Mouse (Mus musculus) intestine, embryonic 16.5 days (tissue): ENCODE data around the gene Srek1ip1. TPM values are rescaled to one million over a fixed set of nuclear protein-coding genes. Genes with fewer than 3 reads are reported as not detected.
A peak's percentile ranks its signal among the peaks of the same experiment; 100 is the strongest.

Source experiments
- ATAC-seq: fragments of 200-750 bp; cut with Nextera tagmentation; 2 replicates; pipeline ENCODE4 v1.8.0; 2017; ENCODE audit warnings: moderate TSS enrichment, moderate library complexity
- H3K27ac ChIP-seq: fragments of 300-500 bp; sonication (generic); 2 replicates; pipeline ENCODE4 v1.5.1; 2014; ENCODE audit warnings: mild to moderate bottlenecking, low read length
- H3K27me3 ChIP-seq: fragments of 300-500 bp; sonication (generic); replicated peaks from 2 replicates; pipeline ENCODE4 v1.6.1; 2014; ENCODE audit warnings: low read length, control low read depth, mixed read lengths; ENCODE audit not compliant: control insufficient read depth, insufficient read depth
- H3K36me3 ChIP-seq: fragments of 300-500 bp; sonication (generic); 2 replicates; pipeline ENCODE4 v1.6.1; 2014; ENCODE audit warnings: low read length, control low read depth; ENCODE audit not compliant: control insufficient read depth, insufficient read depth
- H3K4me1 ChIP-seq: fragments of 300-500 bp; sonication (generic); 2 replicates; pipeline ENCODE4 v1.6.1; 2014; ENCODE audit warnings: low read length, control low read depth, mixed read lengths; ENCODE audit not compliant: control insufficient read depth, insufficient read depth
- H3K4me2 ChIP-seq: fragments of 300-500 bp; sonication (generic); 2 replicates; pipeline ENCODE4 v1.6.1; 2014; ENCODE audit warnings: low read depth, low read length, control low read depth
- H3K4me3 ChIP-seq: fragments of 300-500 bp; sonication (generic); 2 replicates; pipeline ENCODE4 v1.5.1; 2014; ENCODE audit warnings: mild to moderate bottlenecking, low read length
- H3K9ac ChIP-seq: fragments of 300-500 bp; sonication (generic); 2 replicates; pipeline ENCODE4 v1.6.1; 2014; ENCODE audit warnings: low read depth, low read length
- H3K9me3 ChIP-seq: fragments of 300-500 bp; sonication (generic); 2 replicates; pipeline ENCODE4 v1.6.1; 2016; ENCODE audit warnings: low read length, control low read depth; ENCODE audit not compliant: control insufficient read depth
- WGBS: fragments of 180-500 bp; shearing (Covaris S2); extraction: QIAGEN DNeasy Blood & Tissue Kit; methylation state at CpG from one replicate; pipeline ENCODE4 v1.1.7; 2014; 5-methylcytosine and 5-hydroxymethylcytosine counted together
- polyA plus RNA-seq: library from polyadenylated mRNA; unstranded; fragments of >200 nt; fragmentation: Nextera tagmentation; extraction: Ambion mirVana; gene quantifications from 2 replicates; pipeline ENCODE4 v1.2.1, GENCODE M21; 2015

Srek1ip1 gene
- polyA plus RNA-seq = 20.6 and 21.1 TPM in 2 replicates

GRCm38 (mm10) chr13:104792184-104792583, at the start of gene Srek1ip1:
TSS of gene Srek1ip1 (plus strand) at chr13:104792484.
- H3K4me2 ChIP-seq = no peak within 1 kb of the TSS
- ATAC-seq = no peak
- 88% methylated on average over 11 of the region's 11 CpGs for WGBS
- H3K9me3 ChIP-seq = no peaks in the 10 kb centered on the region
- no peak within 1 kb of the TSS for H3K27ac ChIP-seq
- H3K9ac ChIP-seq = no peak within 1 kb of the TSS
- no peaks in the 10 kb centered on the region for H3K27me3 ChIP-seq
- no peak within 1 kb of the TSS for H3K4me3 ChIP-seq
- no peaks in the 10 kb centered on the region for H3K36me3 ChIP-seq
- H3K4me1 ChIP-seq = no peaks in the 10 kb centered on the region

DNA sequence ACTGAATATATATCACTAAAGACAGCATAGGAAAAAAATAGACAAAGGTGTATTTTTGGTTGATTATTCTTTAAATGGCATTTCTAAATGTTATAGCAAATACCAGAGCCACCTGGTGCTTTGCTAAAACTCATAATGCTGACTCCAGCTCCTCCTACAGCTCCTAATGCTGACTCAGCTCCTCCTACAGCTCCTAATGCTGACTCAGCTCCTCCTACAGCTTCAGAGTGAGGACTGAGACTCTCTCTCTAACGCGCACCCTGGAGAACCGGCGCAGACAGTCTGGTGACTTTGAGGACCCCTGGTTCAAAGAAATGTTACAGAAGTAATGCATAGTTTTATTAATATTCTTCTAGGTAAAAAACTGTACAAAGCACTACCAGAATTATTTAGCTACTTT, 49.4 kb upstream of the Srek1ip1 start:
- 91% methylated on average over 4 of the region's 4 CpGs for WGBS
- H3K9ac ChIP-seq = no peak overlapping the region
- no peak overlapping the region for H3K27ac ChIP-seq
- H3K36me3 ChIP-seq = no peaks in the 10 kb centered on the region
- no peaks in the 10 kb centered on the region for H3K4me1 ChIP-seq
- ATAC-seq = no peak
- H3K4me3 ChIP-seq = no peak overlapping the region
- H3K9me3 ChIP-seq = no peaks in the 10 kb centered on the region
- no peak overlapping the region for H3K4me2 ChIP-seq
- H3K27me3 ChIP-seq = no peaks in the 10 kb centered on the region

GRCm38 (mm10) chr13:104747032-104747431, 45.3 kb upstream of the Srek1ip1 start:
- Histone ChIP-seq H3K36me3 (no peaks in the 10 kb centered on the region), H3K27ac (no peak overlapping the region), H3K27me3 (no peaks in the 10 kb centered on the region), H3K4me3 (no peak overlapping the region), H3K4me1 (no peaks in the 10 kb centered on the region), H3K9ac (no peak overlapping the region), H3K9me3 (no peaks in the 10 kb centered on the region), H3K4me2 (no peak overlapping the region)
- no peak for ATAC-seq

GRCm38 (mm10) chr13:104759381-104759780, 32.9 kb upstream of the Srek1ip1 start:
- Histone ChIP-seq H3K27ac (no peak overlapping the region), H3K9me3 (no peaks in the 10 kb centered on the region), H3K36me3 (no peaks in the 10 kb centered on the region), H3K9ac (no peak overlapping the region), H3K4me3 (no peak overlapping the region), H3K4me1 (no peaks in the 10 kb centered on the region), H3K27me3 (no peaks in the 10 kb centered on the region), H3K4me2 (no peak overlapping the region)
- 92% methylated on average over 1 of the region's 1 CpGs for WGBS
- no peak for ATAC-seq

GRCm38 (mm10) chr13:104762401-104762800, 29.9 kb upstream of the Srek1ip1 start:
- WGBS = 85% methylated on average over 4 of the region's 4 CpGs
- H3K27me3 ChIP-seq = no peaks in the 10 kb centered on the region

DNA sequence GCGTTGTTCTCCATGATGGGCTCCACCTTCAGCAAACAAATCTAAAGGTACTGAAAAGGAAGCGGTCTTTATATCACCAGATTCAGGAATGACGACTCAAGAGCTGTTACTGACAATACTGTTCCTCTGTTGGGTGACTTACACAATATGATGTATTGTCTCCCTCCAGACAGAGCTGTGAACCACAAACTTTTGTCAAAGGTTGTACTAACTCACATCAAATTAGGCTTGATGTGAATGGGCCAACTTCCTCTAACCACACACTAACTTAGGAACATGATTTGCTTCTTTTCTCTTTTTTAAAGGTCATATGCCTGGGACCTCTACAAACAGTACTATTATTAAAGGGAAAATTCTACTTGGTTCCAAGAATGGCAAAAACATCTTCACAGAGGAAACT, 29.1 kb upstream of the Srek1ip1 start:
- H3K4me1 ChIP-seq = no peaks in the 10 kb centered on the region
- ATAC-seq = no peak
- H3K9ac ChIP-seq = no peak overlapping the region
- no peaks in the 10 kb centered on the region for H3K27me3 ChIP-seq
- H3K4me2 ChIP-seq = no peak overlapping the region
- no peak overlapping the region for H3K4me3 ChIP-seq
- H3K9me3 ChIP-seq = no peaks in the 10 kb centered on the region
- no peak overlapping the region for H3K27ac ChIP-seq
- no peaks in the 10 kb centered on the region for H3K36me3 ChIP-seq
- WGBS = 55% methylated on average over 3 of the region's 3 CpGs

More at GRCm38 (mm10) chr13:104762401-104762800, 29.9 kb upstream of the Srek1ip1 start:
- H3K9me3 ChIP-seq = no peaks in the 10 kb centered on the region
- no peak overlapping the region for H3K27ac ChIP-seq
- no peaks in the 10 kb centered on the region for H3K36me3 ChIP-seq
- ATAC-seq = no peak
- no peak overlapping the region for H3K4me2 ChIP-seq
- H3K9ac ChIP-seq = no peak overlapping the region
- no peak overlapping the region for H3K4me3 ChIP-seq
- H3K4me1 ChIP-seq = no peaks in the 10 kb centered on the region

- peaks cover 3% of the 10 kb centered on the region; the same call in 1 of the 2 replicates for H3K36me3 ChIP-seq
- H3K27ac ChIP-seq = no peak overlapping the region
- ATAC-seq = no peak
- no peaks in the 10 kb centered on the region for H3K27me3 ChIP-seq
- peaks cover 5% of the 10 kb centered on the region; the same call in 1 of the 2 replicates for H3K9me3 ChIP-seq
- WGBS = 68% methylated on average over 1 of the region's 1 CpGs
- H3K4me3 ChIP-seq = no peak overlapping the region
- no peak overlapping the region for H3K9ac ChIP-seq
- no peaks in the 10 kb centered on the region for H3K4me1 ChIP-seq
- H3K4me2 ChIP-seq = no peak overlapping the region
These were observed 13.1 kb upstream of the Srek1ip1 start for GRCm38 (mm10) chr13:104779104-104779670.

- no peaks in the 10 kb centered on the region for H3K4me1 ChIP-seq
- no peak overlapping the region for H3K4me3 ChIP-seq
- peaks cover 3% of the 10 kb centered on the region; the same call in 1 of the 2 replicates for H3K36me3 ChIP-seq
- H3K4me2 ChIP-seq = no peak overlapping the region
- H3K27ac ChIP-seq = no peak overlapping the region
- H3K9me3 ChIP-seq = peaks cover 4% of the 10 kb centered on the region; the same call in 1 of the 2 replicates
- H3K9ac ChIP-seq = no peak overlapping the region
- H3K27me3 ChIP-seq = no peaks in the 10 kb centered on the region
- ATAC-seq = no peak
- 90% methylated on average over 4 of the region's 4 CpGs for WGBS
These were observed 5.0 kb upstream of the Srek1ip1 start for GRCm38 (mm10) chr13:104787260-104787659.

- 0 out of 2 replicates have a peak, but pooled peaks have one; percentile 16 for ATAC-seq
- no peaks in the 10 kb centered on the region for H3K4me1 ChIP-seq
- H3K9me3 ChIP-seq = no peaks in the 10 kb centered on the region
- no peaks in the 10 kb centered on the region for H3K27me3 ChIP-seq
- WGBS = 10% methylated on average over 2 of the region's 2 CpGs
- no peak overlapping the region for H3K4me2 ChIP-seq
- no peak overlapping the region for H3K9ac ChIP-seq
- H3K4me3 ChIP-seq = no peak overlapping the region
- H3K27ac ChIP-seq = no peak overlapping the region
- H3K36me3 ChIP-seq = no peaks in the 10 kb centered on the region
These were observed 2.6 kb upstream of the Srek1ip1 start for GRCm38 (mm10) chr13:104789663-104790062.

GRCm38 (mm10) chr13:104794421-104794820, 2.1 kb downstream of the Srek1ip1 start:
- H3K4me1 ChIP-seq = no peaks in the 10 kb centered on the region
- no peaks in the 10 kb centered on the region for H3K9me3 ChIP-seq
- H3K27me3 ChIP-seq = no peaks in the 10 kb centered on the region
- WGBS = 82% methylated on average over 3 of the region's 3 CpGs
- H3K36me3 ChIP-seq = no peaks in the 10 kb centered on the region
- H3K27ac ChIP-seq = no peak overlapping the region
- H3K4me3 ChIP-seq = no peak overlapping the region
- no peak overlapping the region for H3K4me2 ChIP-seq
- ATAC-seq = no peak
- no peak overlapping the region for H3K9ac ChIP-seq
